Mouse (Mus musculus) brown adipose tissue, adult 24 weeks (tissue): ENCODE measurements around the gene Ccdc69. TPM values are rescaled to one million over a fixed set of nuclear protein-coding genes. Genes with fewer than 3 reads are reported as not detected.

Experiments used
- H3K27ac ChIP-seq: fragments of 200-500 bp; replicated peaks from 2 replicates; pipeline ENCODE4 v1.5.1; 2012; ENCODE audit warnings: low read depth, mild to moderate bottlenecking, low read length
- H3K4me1 ChIP-seq: fragments of 200-500 bp; 2 replicates; pipeline ENCODE4 v1.6.1; 2012; ENCODE audit warnings: low read length, mixed read lengths; ENCODE audit not compliant: control insufficient read depth, insufficient read depth, insufficient read length
- H3K4me3 ChIP-seq: fragments of 200-500 bp; 2 replicates; pipeline ENCODE4 v1.5.1; 2012; ENCODE audit warnings: low read depth, mild to moderate bottlenecking, low read length, moderate library complexity; ENCODE audit not compliant: insufficient read depth
- polyA plus RNA-seq: library from polyadenylated mRNA; stranded (reverse); fragments of >200 nt; gene quantifications from 2 replicates; pipeline ENCODE4 v1.2.4, GENCODE M21; 2012; ENCODE audit not compliant: missing spikeins, insufficient read depth, insufficient read length

The Ccdc69 gene
- polyA plus RNA-seq, 1 experiment: 46.3 TPM

GRCm38 (mm10) chr11:55017201-55017600 is 60.7 kb downstream of the Ccdc69 start:
- Histone ChIP-seq H3K4me3 (no peak overlapping the region), H3K27ac (peak overlapping the region; percentile 7; the same call in 1 of the 2 replicates), H3K4me1 (peaks cover 42% of the 10 kb centered on the region)

GRCm38 (mm10) chr11:55016758-55017157 is 61.2 kb downstream of the Ccdc69 start:
- no peak overlapping the region for H3K4me3 ChIP-seq
- H3K27ac ChIP-seq: peak overlapping the region; percentile 17; the same call in 1 of the 2 replicates
- H3K4me1 ChIP-seq: peaks cover 40% of the 10 kb centered on the region

- no peak overlapping the region for H3K4me3 ChIP-seq
- peak overlapping the region; percentile 4 for H3K27ac ChIP-seq
- peaks cover 33% of the 10 kb centered on the region for H3K4me1 ChIP-seq
These were observed 62.1 kb downstream of the Ccdc69 start for GRCm38 (mm10) chr11:55015831-55016241.

GRCm38 (mm10) chr11:55015264-55015663 is 62.7 kb downstream of the Ccdc69 start:
- Histone ChIP-seq H3K27ac (no peak overlapping the region), H3K4me3 (no peak overlapping the region), H3K4me1 (peaks cover 29% of the 10 kb centered on the region)

GRCm38 (mm10) chr11:55013802-55014201 is 64.1 kb downstream of the Ccdc69 start:
- Histone ChIP-seq H3K4me3 (no peak overlapping the region), H3K27ac (peak overlapping the region; percentile 19; the same call in 1 of the 2 replicates), H3K4me1 (peaks cover 19% of the 10 kb centered on the region)

- H3K4me1 ChIP-seq: peaks cover 16% of the 10 kb centered on the region
- H3K27ac ChIP-seq: 0 out of 2 replicates have a peak overlapping the region, but pooled peaks have one; percentile 11
- no peak overlapping the region for H3K4me3 ChIP-seq
These were observed 65.1 kb downstream of the Ccdc69 start for GRCm38 (mm10) chr11:55012551-55013521.

GRCm38 (mm10) chr11:55011440-55011839 is 66.5 kb downstream of the Ccdc69 start:
- Histone ChIP-seq H3K4me1 (peaks cover 16% of the 10 kb centered on the region), H3K27ac (no peak overlapping the region), H3K4me3 (no peak overlapping the region)

- no peak overlapping the region for H3K4me3 ChIP-seq
- no peaks in the 10 kb centered on the region for H3K4me1 ChIP-seq
- H3K27ac ChIP-seq: no peak overlapping the region
These were observed 69.7 kb downstream of the Ccdc69 start for GRCm38 (mm10) chr11:55008230-55008629.

- Histone ChIP-seq H3K27ac (no peak overlapping the region), H3K4me3 (no peak overlapping the region), H3K4me1 (no peaks in the 10 kb centered on the region)
These were observed 72.2 kb downstream of the Ccdc69 start for GRCm38 (mm10) chr11:55005684-55006083.

- H3K4me3 ChIP-seq: no peak overlapping the region
- no peaks in the 10 kb centered on the region for H3K4me1 ChIP-seq
- H3K27ac ChIP-seq: no peak overlapping the region
These were observed 72.9 kb downstream of the Ccdc69 start for GRCm38 (mm10) chr11:55004970-55005502.

Other genes with a start within 250 kb of the Ccdc69 start
- gene Lyrm7, start 217.2 kb downstream of the Ccdc69 start, polyA plus RNA-seq: 51.4 and 62.3 TPM in 2 replicates
- gene Hint1, start 211.7 kb downstream of the Ccdc69 start, polyA plus RNA-seq: 558 and 608 TPM in 2 replicates
- gene Gpx3, start 175.7 kb downstream of the Ccdc69 start, polyA plus RNA-seq: 1,156 and 2,121 TPM in 2 replicates
- gene Tnip1, start 115.2 kb downstream of the Ccdc69 start, polyA plus RNA-seq: 16.0 and 16.9 TPM in 2 replicates
- gene Anxa6, start 44.7 kb downstream of the Ccdc69 start, polyA plus RNA-seq: 212 and 213 TPM in 2 replicates
- gene Gm2a, start 20.0 kb upstream of the Ccdc69 start, polyA plus RNA-seq: 57.5 and 65.4 TPM in 2 replicates
- gene Slc36a3, start 73.6 kb upstream of the Ccdc69 start, polyA plus RNA-seq: not detected in 2 replicates
- 279 and 401 TPM in 2 replicates for gene Slc36a2, start 106.9 kb upstream of the Ccdc69 start, polyA plus RNA-seq
- gene Slc36a1, start 126.2 kb upstream of the Ccdc69 start, polyA plus RNA-seq: 3.4 and 5.3 TPM in 2 replicates